Mouse (Mus musculus): ENCODE data around the gene Cfap97d1.
A peak's percentile ranks its signal among the peaks of the same experiment; 100 is the strongest.

Cfap97d1 gene

GRCm38 (mm10) chr11:102010140-102010539, 26.1 kb downstream of the Cfap97d1 start:
- DNase-seq (ENCODE audit: low read depth, low spot score): no peak

- no peak for DNase-seq (ENCODE audit: low read depth, low spot score)
These were observed 27.4 kb downstream of the Cfap97d1 start for GRCm38 (mm10) chr11:102011510-102011909.

- no peak for DNase-seq (ENCODE audit: low read depth, low spot score)
These were observed 29.1 kb downstream of the Cfap97d1 start for GRCm38 (mm10) chr11:102013201-102013600.

GRCm38 (mm10) chr11:102015472-102015871, 31.4 kb downstream of the Cfap97d1 start:
- no peak for DNase-seq (ENCODE audit: low read depth, low spot score)

- no peak for DNase-seq (ENCODE audit: low read depth, low spot score)
These were observed 32.1 kb downstream of the Cfap97d1 start for GRCm38 (mm10) chr11:102016136-102016535.

GRCm38 (mm10) chr11:102019736-102020135, 35.7 kb downstream of the Cfap97d1 start:
- no peak for DNase-seq (ENCODE audit: low read depth, low spot score)

- DNase-seq (ENCODE audit: low read depth, low spot score): no peak
These were observed 37.1 kb downstream of the Cfap97d1 start for GRCm38 (mm10) chr11:102021196-102021595.

- DNase-seq (ENCODE audit: low read depth, low spot score): no peak
These were observed 39.3 kb downstream of the Cfap97d1 start for GRCm38 (mm10) chr11:102023406-102023805.

- no peak for DNase-seq (ENCODE audit: low read depth, low spot score)
These were observed 40.1 kb downstream of the Cfap97d1 start for GRCm38 (mm10) chr11:102024084-102024758.

GRCm38 (mm10) chr11:102024875-102025274, 40.8 kb downstream of the Cfap97d1 start:
- no peak for DNase-seq (ENCODE audit: low read depth, low spot score)

GRCm38 (mm10) chr11:102025354-102025753, 41.3 kb downstream of the Cfap97d1 start:
- peak; percentile 16 for DNase-seq (ENCODE audit: low read depth, low spot score)

- DNase-seq (ENCODE audit: low read depth, low spot score): no peak
These were observed 42.0 kb downstream of the Cfap97d1 start for GRCm38 (mm10) chr11:102025991-102026660.

- peak; percentile 32 for DNase-seq (ENCODE audit: low read depth, low spot score)
These were observed 42.7 kb downstream of the Cfap97d1 start for GRCm38 (mm10) chr11:102026694-102027360.

- DNase-seq (ENCODE audit: low read depth, low spot score): peak; percentile 22
These were observed 43.4 kb downstream of the Cfap97d1 start for GRCm38 (mm10) chr11:102027361-102028017.

- DNase-seq (ENCODE audit: low read depth, low spot score): peak; percentile 22
These were observed 44.2 kb downstream of the Cfap97d1 start, which contains the start of gene Mpp3 for GRCm38 (mm10) chr11:102028087-102028816. Gene Mpp3 (minus strand): TSS chr11:102028461.

GRCm38 (mm10) chr11:102029304-102029703, 45.2 kb downstream of the Cfap97d1 start:
- DNase-seq (ENCODE audit: low read depth, low spot score): no peak

- DNase-seq (ENCODE audit: low read depth, low spot score): no peak
These were observed 45.9 kb downstream of the Cfap97d1 start for GRCm38 (mm10) chr11:102029966-102030365.

GRCm38 (mm10) chr11:102031149-102031548, 47.1 kb downstream of the Cfap97d1 start:
- no peak for DNase-seq (ENCODE audit: low read depth, low spot score)

- DNase-seq (ENCODE audit: low read depth, low spot score): no peak
These were observed 49.0 kb downstream of the Cfap97d1 start for GRCm38 (mm10) chr11:102033055-102033591.

GRCm38 (mm10) chr11:102034887-102035286, 50.8 kb downstream of the Cfap97d1 start:
- no peak for DNase-seq (ENCODE audit: low read depth, low spot score)

- no peak for DNase-seq (ENCODE audit: low read depth, low spot score)
These were observed 51.4 kb downstream of the Cfap97d1 start for GRCm38 (mm10) chr11:102035456-102035960.

Data from ES-CJ7 (cell line).